Mouse (Mus musculus): ENCODE data around the gene Zfp113. TPM values are rescaled to one million over a fixed set of nuclear protein-coding genes. Genes with fewer than 3 reads are reported as not detected.
"Not testable (repeated sequence)": the region's sequence is repeated elsewhere in the genome, so short reads cannot be mapped to it uniquely, and the experiment has no call there.

Gene Zfp113
- polyA plus RNA-seq, 1 experiment from 2014 or later = 38.9 TPM

GRCm38 (mm10) chr5:138117199-138118015 is 38.1 kb downstream of the Zfp113 start:
- no peaks in the 10 kb centered on the region for H3K27me3 ChIP-seq
- no peaks in the 10 kb centered on the region for H3K9me3 ChIP-seq
- ATAC-seq (ENCODE audit: low FRiP score) = peak; percentile 47; the same call in 1 of the 2 replicates
- peaks cover 20% of the 10 kb centered on the region for H3K36me3 ChIP-seq
- H3K9ac ChIP-seq = peak overlapping the region; percentile 82
- WGBS = 9% methylated on average over 16 of the region's 16 CpGs
- H3K4me1 ChIP-seq (replicated peaks) = peaks cover 24% of the 10 kb centered on the region
- peak overlapping the region; percentile 63 for H3K4me3 ChIP-seq
- peak overlapping the region; percentile 95 for H3K27ac ChIP-seq
- H3K4me2 ChIP-seq = peak overlapping the region; percentile 70

DNA sequence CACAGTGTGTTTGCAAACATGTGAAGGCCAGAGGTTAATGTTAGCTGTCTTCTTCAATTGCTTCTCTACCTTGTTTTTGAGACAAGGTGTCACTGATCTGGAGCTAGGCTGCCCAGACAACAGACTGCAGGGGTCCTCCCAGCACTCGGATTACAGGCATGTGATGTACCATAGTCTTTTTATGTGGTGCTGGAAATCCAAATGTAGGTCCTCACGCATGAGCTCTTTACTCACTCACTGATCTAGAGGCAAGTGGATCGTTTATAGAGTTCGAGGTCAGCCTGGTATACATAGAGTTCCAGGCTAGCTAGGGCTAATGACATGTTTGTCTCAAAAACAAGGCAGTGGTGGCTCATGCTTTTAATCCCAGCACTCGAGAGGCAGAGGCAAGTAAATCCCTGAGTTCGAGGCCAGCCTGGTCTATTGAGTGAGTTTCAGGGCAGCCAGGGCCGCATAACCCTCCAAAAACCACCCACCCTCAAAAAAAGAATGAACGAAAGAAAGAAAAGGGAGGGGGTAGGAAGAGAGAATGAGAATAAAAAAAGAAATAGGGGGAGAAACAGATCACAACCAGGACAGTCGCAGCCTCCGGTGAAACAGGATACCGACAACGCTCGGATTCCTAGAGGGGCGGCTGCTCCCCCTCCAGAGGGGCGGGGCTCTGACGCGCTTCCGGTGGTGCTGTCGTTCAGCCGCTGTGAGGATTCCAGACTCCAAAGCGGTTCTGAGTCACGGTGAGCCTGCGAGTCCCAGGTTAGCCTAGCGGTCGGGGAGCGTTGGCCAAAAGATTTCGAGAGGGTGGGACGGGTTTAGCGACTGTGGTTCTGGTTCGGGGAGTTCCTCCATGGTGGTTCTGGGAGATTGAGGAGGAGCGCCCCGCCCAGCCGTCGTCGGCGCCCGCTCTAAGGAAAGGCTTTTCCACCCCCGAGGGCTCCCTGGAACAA is 39.0 kb downstream of the Zfp113 start, which contains the start of gene Zscan21:
Gene Zscan21 (plus strand): TSS at position 649 of the 944 bp plus-strand sequence.
- 8% methylated on average over 38 of the region's 38 CpGs for WGBS
- Histone ChIP-seq H3K4me1 (replicated peaks) (peaks cover 24% of the 10 kb centered on the region), H3K9me3 (no peaks in the 10 kb centered on the region), H3K36me3 (peaks cover 16% of the 10 kb centered on the region), H3K9ac (peak within 1 kb of the TSS; percentile 82), H3K27ac (peak within 1 kb of the TSS; percentile 95), H3K27me3 (no peaks in the 10 kb centered on the region), H3K4me2 (peak within 1 kb of the TSS; percentile 70), H3K4me3 (peak within 1 kb of the TSS; percentile 63)
- ATAC-seq (ENCODE audit: low FRiP score) = peak; percentile 97

GRCm38 (mm10) chr5:138109847-138110396 is 45.6 kb downstream of the Zfp113 start:
- 65% methylated on average over 4 of the region's 4 CpGs for WGBS
- H3K36me3 ChIP-seq = peaks cover 18% of the 10 kb centered on the region
- not testable (repeated sequence) for H3K9ac ChIP-seq; H3K27me3 ChIP-seq; H3K4me1 ChIP-seq (replicated peaks); H3K4me3 ChIP-seq; H3K4me2 ChIP-seq; H3K9me3 ChIP-seq; ATAC-seq (ENCODE audit: low FRiP score); H3K27ac ChIP-seq

DNA sequence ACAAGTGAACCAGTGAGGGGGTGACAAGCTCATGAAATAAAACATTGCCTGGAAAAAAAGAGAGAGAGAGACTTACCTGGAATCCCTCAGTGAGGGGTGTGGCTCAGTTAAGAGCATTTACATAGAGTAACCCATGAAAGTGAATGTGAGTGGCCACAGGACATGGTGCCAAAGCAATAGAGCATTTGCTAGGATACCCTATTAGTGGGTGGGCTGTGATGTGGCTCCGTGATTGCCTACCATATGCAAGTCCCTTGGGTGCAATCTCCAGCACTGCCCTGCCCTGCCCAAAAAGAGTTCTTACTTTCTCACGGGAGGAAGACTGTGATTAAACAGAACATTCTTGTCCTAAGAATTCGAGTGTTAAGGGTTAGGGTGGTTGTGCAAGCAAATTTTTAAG is 48.4 kb downstream of the Zfp113 start:
- Histone ChIP-seq H3K4me3 (no peak overlapping the region), H3K27ac (no peak overlapping the region), H3K36me3 (peaks cover 46% of the 10 kb centered on the region), H3K9me3 (no peaks in the 10 kb centered on the region), H3K4me1 (replicated peaks) (no peaks in the 10 kb centered on the region), H3K27me3 (no peaks in the 10 kb centered on the region), H3K4me2 (no peak overlapping the region), H3K9ac (no peak overlapping the region)
- 64% methylated on average over 3 of the region's 3 CpGs for WGBS
- ATAC-seq (ENCODE audit: low FRiP score) = no peak

DNA sequence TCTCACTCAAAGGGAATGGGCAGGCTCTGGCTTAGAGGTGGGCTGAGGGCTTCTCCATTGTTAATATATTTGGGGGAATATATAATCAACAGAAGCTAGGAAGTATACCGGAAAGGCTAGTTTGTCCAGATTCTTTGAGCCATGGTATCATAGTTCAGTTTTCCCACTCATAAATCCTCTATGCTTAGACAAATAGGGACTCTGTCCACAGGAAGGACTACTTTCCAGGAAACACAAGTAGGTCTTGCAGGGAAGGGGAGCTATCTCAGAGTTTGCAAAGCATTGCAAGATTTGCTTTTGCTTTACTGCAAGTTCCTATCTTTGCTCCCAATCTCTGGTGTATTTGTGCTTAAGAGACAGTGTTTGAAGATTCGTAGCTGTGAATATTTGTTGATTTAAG is 50.6 kb downstream of the Zfp113 start:
- Histone ChIP-seq H3K27me3 (no peaks in the 10 kb centered on the region), H3K36me3 (peaks cover 68% of the 10 kb centered on the region), H3K9ac (no peak overlapping the region), H3K27ac (no peak overlapping the region), H3K4me1 (replicated peaks) (no peaks in the 10 kb centered on the region), H3K9me3 (no peaks in the 10 kb centered on the region), H3K4me2 (no peak overlapping the region), H3K4me3 (no peak overlapping the region)
- WGBS = 95% methylated on average over 2 of the region's 2 CpGs
- ATAC-seq (ENCODE audit: low FRiP score) = no peak

GRCm38 (mm10) chr5:138094474-138094873 is 61.1 kb downstream of the Zfp113 start:
- H3K36me3 ChIP-seq = peaks cover 67% of the 10 kb centered on the region
- no peak for ATAC-seq (ENCODE audit: low FRiP score)

DNA sequence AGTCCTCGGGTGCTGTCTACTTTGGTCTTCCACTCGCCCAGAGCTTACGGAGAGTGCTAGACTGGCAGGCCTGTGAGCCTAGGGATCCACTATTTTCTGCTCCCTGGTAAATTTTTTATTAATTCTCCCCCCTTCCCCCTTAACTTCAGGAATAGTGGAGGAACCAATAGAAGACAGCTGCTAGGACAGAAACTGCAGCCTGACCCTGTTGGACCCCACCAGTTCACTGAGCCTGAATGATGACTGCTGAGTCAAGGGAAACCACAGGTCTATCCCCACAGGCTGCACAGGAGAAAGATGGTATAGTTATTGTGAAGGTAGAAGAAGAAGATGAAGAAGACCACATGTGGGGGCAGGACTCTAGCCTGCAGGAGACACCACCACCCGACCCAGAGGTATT is 62.8 kb downstream of the Zfp113 start:
- H3K36me3 ChIP-seq = peaks cover 60% of the 10 kb centered on the region
- no peak overlapping the region for H3K27ac ChIP-seq
- ATAC-seq (ENCODE audit: low FRiP score) = no peak
- WGBS = 93% methylated on average over 4 of the region's 4 CpGs
- H3K4me1 ChIP-seq (replicated peaks) = peaks cover 18% of the 10 kb centered on the region
- no peak overlapping the region for H3K4me3 ChIP-seq
- no peak overlapping the region for H3K9ac ChIP-seq
- H3K4me2 ChIP-seq = no peak overlapping the region
- H3K9me3 ChIP-seq = no peaks in the 10 kb centered on the region
- no peaks in the 10 kb centered on the region for H3K27me3 ChIP-seq

More at GRCm38 (mm10) chr5:138094474-138094873, 61.1 kb downstream of the Zfp113 start:
- Histone ChIP-seq H3K27me3 (no peaks in the 10 kb centered on the region), H3K4me2 (no peak overlapping the region), H3K4me3 (no peak overlapping the region), H3K9ac (no peak overlapping the region), H3K4me1 (replicated peaks) (peaks cover under 1% of the 10 kb centered on the region), H3K9me3 (no peaks in the 10 kb centered on the region), H3K27ac (no peak overlapping the region)
- 96% methylated on average over 6 of the region's 6 CpGs for WGBS

GRCm38 (mm10) chr5:138090737-138091136 is 64.8 kb downstream of the Zfp113 start:
- 89% methylated on average over 5 of the region's 5 CpGs for WGBS
- Histone ChIP-seq H3K27me3 (no peaks in the 10 kb centered on the region), H3K36me3 (peaks cover 43% of the 10 kb centered on the region), H3K9ac (no peak overlapping the region), H3K4me1 (replicated peaks) (peaks cover 36% of the 10 kb centered on the region), H3K9me3 (no peaks in the 10 kb centered on the region), H3K4me2 (no peak overlapping the region), H3K4me3 (no peak overlapping the region), H3K27ac (no peak overlapping the region)
- no peak for ATAC-seq (ENCODE audit: low FRiP score)

DNA sequence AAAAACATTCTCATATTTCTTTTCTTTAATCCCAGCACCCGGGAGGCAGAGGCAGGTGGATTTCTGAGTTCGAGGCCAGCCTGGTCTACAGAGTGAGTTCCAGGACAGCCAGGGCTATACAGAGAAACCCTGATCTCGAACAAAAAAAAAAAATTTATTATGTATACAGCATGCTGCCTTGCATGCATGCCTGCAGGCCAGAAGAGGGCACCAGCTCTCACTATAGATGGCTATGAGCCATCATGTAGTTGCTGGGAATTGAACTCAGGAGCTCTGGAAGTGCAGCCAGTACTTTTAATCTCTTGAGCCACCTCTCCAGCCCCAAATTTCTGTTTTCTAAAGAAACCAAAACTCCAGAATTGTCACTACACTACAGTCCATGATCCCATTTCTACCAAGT is 65.3 kb downstream of the Zfp113 start:
- Histone ChIP-seq H3K4me1 (replicated peaks) (peaks cover 36% of the 10 kb centered on the region), H3K36me3 (peaks cover 39% of the 10 kb centered on the region), H3K27ac (no peak overlapping the region), H3K4me3 (no peak overlapping the region), H3K27me3 (no peaks in the 10 kb centered on the region), H3K9ac (no peak overlapping the region), H3K4me2 (no peak overlapping the region), H3K9me3 (no peaks in the 10 kb centered on the region)
- 78% methylated on average over 3 of the region's 3 CpGs for WGBS
- ATAC-seq (ENCODE audit: low FRiP score) = no peak

MicroRNAs encoded within 50 kb of the gene (microRNA counts, 519-probe panel; counts per million panel counts)
- microRNA mmu-miR-106b (4,931 counts per million, percentile 85 among the panel's probes with 10 or more counts), microRNA mmu-miR-25 (5,778 counts per million, percentile 95 among the panel's probes with 10 or more counts), microRNA mmu-miR-93 (4,863 counts per million, percentile 81 among the panel's probes with 10 or more counts)

Small RNA genes within 50 kb of the gene (microRNA-seq; reads per million reads assigned to microRNA genes)
- gene Mir106b (9,259 reads per million, percentile 96 among the genes with 10 or more reads in this experiment), gene Mir25 (442 reads per million, percentile 67 among the genes with 10 or more reads in this experiment), gene Mir93 (19,150 reads per million, percentile 97 among the genes with 10 or more reads in this experiment)

Other genes starting within 250 kb of the Zfp113 start
- gene Cyp3a13, start 234.1 kb downstream of the Zfp113 start, polyA plus RNA-seq (2015; fragmentation: Nextera tagmentation; extraction: Ambion mirVana) = not detected in 2 replicates
- 0.77 and 0.83 TPM in 2 replicates for gene Gjc3, start 192.6 kb downstream of the Zfp113 start, polyA plus RNA-seq (2015; fragmentation: Nextera tagmentation; extraction: Ambion mirVana)
- not detected in 2 replicates for gene Azgp1, start 174.2 kb downstream of the Zfp113 start, polyA plus RNA-seq (2015; fragmentation: Nextera tagmentation; extraction: Ambion mirVana)
- not detected in 2 replicates for gene Smok3a, start 134.5 kb downstream of the Zfp113 start, polyA plus RNA-seq (2015; fragmentation: Nextera tagmentation; extraction: Ambion mirVana)
- gene Smok3b, start 134.3 kb downstream of the Zfp113 start, polyA plus RNA-seq (2015; fragmentation: Nextera tagmentation; extraction: Ambion mirVana) = not detected in 2 replicates
- not detected in 2 replicates for gene Smok3c, start 102.5 kb downstream of the Zfp113 start, polyA plus RNA-seq (2015; fragmentation: Nextera tagmentation; extraction: Ambion mirVana)
- gene Zkscan1, start 70.7 kb downstream of the Zfp113 start, polyA plus RNA-seq (2015; fragmentation: Nextera tagmentation; extraction: Ambion mirVana) = 27.1 and 27.2 TPM in 2 replicates
- 102 and 113 TPM in 2 replicates for gene Zscan21, start 38.8 kb downstream of the Zfp113 start, polyA plus RNA-seq (2015; fragmentation: Nextera tagmentation; extraction: Ambion mirVana)
- 308 and 322 TPM in 2 replicates for gene Cops6, start 5.3 kb upstream of the Zfp113 start, polyA plus RNA-seq (2015; fragmentation: Nextera tagmentation; extraction: Ambion mirVana)
- 24.3 and 26.5 TPM in 2 replicates for gene Ap4m1, start 16.3 kb upstream of the Zfp113 start, polyA plus RNA-seq (2015; fragmentation: Nextera tagmentation; extraction: Ambion mirVana)
- gene Mcm7, start 16.7 kb upstream of the Zfp113 start, polyA plus RNA-seq (2015; fragmentation: Nextera tagmentation; extraction: Ambion mirVana) = 109 and 111 TPM in 2 replicates
- gene Taf6, start 31.7 kb upstream of the Zfp113 start, polyA plus RNA-seq (2015; fragmentation: Nextera tagmentation; extraction: Ambion mirVana) = 85.4 and 90.9 TPM in 2 replicates
- gene Cnpy4, start 31.7 kb upstream of the Zfp113 start, polyA plus RNA-seq (2015; fragmentation: Nextera tagmentation; extraction: Ambion mirVana) = 33.0 and 37.4 TPM in 2 replicates
- 13.5 and 14.6 TPM in 2 replicates for gene Mblac1, start 38.6 kb upstream of the Zfp113 start, polyA plus RNA-seq (2015; fragmentation: Nextera tagmentation; extraction: Ambion mirVana)
- gene Nxpe5, start 70.2 kb upstream of the Zfp113 start, polyA plus RNA-seq (2015; fragmentation: Nextera tagmentation; extraction: Ambion mirVana) = not detected in 2 replicates
- 91.7 and 95.8 TPM in 2 replicates for gene Lamtor4, start 99.7 kb upstream of the Zfp113 start, polyA plus RNA-seq (2015; fragmentation: Nextera tagmentation; extraction: Ambion mirVana)
- gene BC037034, start 108.3 kb upstream of the Zfp113 start, polyA plus RNA-seq (2015; fragmentation: Nextera tagmentation; extraction: Ambion mirVana) = 14.2 and 15.5 TPM in 2 replicates
- gene Gal3st4, start 117.1 kb upstream of the Zfp113 start, polyA plus RNA-seq (2015; fragmentation: Nextera tagmentation; extraction: Ambion mirVana) = 3.3 and 4.2 TPM in 2 replicates
- 0.09 and 0.10 TPM in 2 replicates for gene Gm43720, start 124.2 kb upstream of the Zfp113 start, polyA plus RNA-seq (2015; fragmentation: Nextera tagmentation; extraction: Ambion mirVana)
- gene Gpc2, start 124.3 kb upstream of the Zfp113 start, polyA plus RNA-seq (2015; fragmentation: Nextera tagmentation; extraction: Ambion mirVana) = 212 and 224 TPM in 2 replicates
- 5.8 and 6.0 TPM in 2 replicates for gene Stag3, start 124.5 kb upstream of the Zfp113 start, polyA plus RNA-seq (2015; fragmentation: Nextera tagmentation; extraction: Ambion mirVana)
- not detected in 2 replicates for gene Pvrig, start 186.2 kb upstream of the Zfp113 start, polyA plus RNA-seq (2015; fragmentation: Nextera tagmentation; extraction: Ambion mirVana)

Measured in hindbrain, embryonic 13.5 days (tissue).